Mouse (Mus musculus) CH12.LX (cell line): ENCODE measurements around the gene Por. TPM values are rescaled to one million over a fixed set of nuclear protein-coding genes. Genes with fewer than 3 reads are reported as not detected.

ENCODE experiments used
- DNase-seq: peaks from one replicate; pipeline ENCODE4 v3.0.0-alpha.2; 2013; ENCODE audit errors: extremely low read depth
- H3K27ac ChIP-seq: 2 replicates; pipeline ENCODE4 v1.5.1; 2012; ENCODE audit warnings: low read depth, mild to moderate bottlenecking, control low read depth, moderate library complexity; ENCODE audit not compliant: insufficient read depth
- H3K27me3 ChIP-seq: replicated peaks from 2 replicates; pipeline ENCODE3; 2012; ENCODE audit warnings: inconsistent platforms
- H3K36me3 ChIP-seq, 2 experiments: replicated peaks in 1 of 2; 2 replicates each; pipeline versions ENCODE3 to v1.6.1; 2012; ENCODE audit warnings: inconsistent platforms in 1 of 2, low read length in 1 of 2, mild to moderate bottlenecking in 1 of 2, mixed read lengths in 1 of 2, moderate library complexity in 1 of 2; ENCODE audit not compliant: control insufficient read depth in 1 of 2, insufficient read depth in 1 of 2
- H3K4me1 ChIP-seq, 2 experiments: 2 replicates each; pipeline ENCODE4 v1.6.1; 2012; ENCODE audit warnings: inconsistent platforms in 1 of 2, moderate library complexity in 1 of 2; ENCODE audit not compliant: insufficient read depth in 2 of 2, control insufficient read depth in 1 of 2
- H3K4me2 ChIP-seq: 2 replicates; pipeline ENCODE4 v1.6.1; 2012; ENCODE audit warnings: low read depth, mild to moderate bottlenecking, control low read depth; ENCODE audit not compliant: poor library complexity, insufficient read depth, severe bottlenecking
- H3K4me3 ChIP-seq, 3 experiments: fragments of 150-350 bp in 1 of 3; sonication (generic) in 1 of 3; replicated peaks in 1 of 3; 2 replicates each; pipeline versions ENCODE3 to v1.5.1; 2011 to 2012; ENCODE audit warnings: low read depth in 2 of 3, low read length in 2 of 3, mild to moderate bottlenecking in 2 of 3, moderate library complexity in 2 of 3, control low read depth in 1 of 3, improper control_type of control experiment in 1 of 3, inconsistent platforms in 1 of 3, mixed read lengths in 1 of 3; ENCODE audit not compliant: poor library complexity in 1 of 3
- H3K79me2 ChIP-seq: replicated peaks from 2 replicates; pipeline ENCODE4 v1.6.1; 2012; ENCODE audit warnings: mild to moderate bottlenecking, moderate library complexity; ENCODE audit not compliant: control insufficient read depth, poor library complexity, insufficient read depth, severe bottlenecking; ENCODE audit errors: extremely low read depth
- H3K9ac ChIP-seq: 2 replicates; pipeline ENCODE4 v1.6.1; 2012; ENCODE audit warnings: low read depth, mild to moderate bottlenecking, control low read depth, moderate library complexity; ENCODE audit not compliant: insufficient read depth
- H3K9me3 ChIP-seq: replicated peaks from 2 replicates; pipeline ENCODE3; 2012; ENCODE audit warnings: low read length, inconsistent platforms, mixed read lengths
- BHLHE40 ChIP-seq: IDR thresholded peaks from 2 replicates; pipeline ENCODE4 v1.6.1; 2011; ENCODE audit warnings: mild to moderate bottlenecking, low read depth, low read length, improper control_type of control experiment
- CHD1 ChIP-seq: IDR thresholded peaks from 2 replicates; pipeline ENCODE4 v1.6.1; 2012; ENCODE audit warnings: low read depth, low read length, improper control_type of control experiment, inconsistent platforms
- E2F4 ChIP-seq: IDR thresholded peaks from 2 replicates; pipeline ENCODE4 v1.6.1; 2011; ENCODE audit warnings: low read depth, low read length, improper control_type of control experiment; ENCODE audit not compliant: insufficient replicate concordance
- ELF1 ChIP-seq: IDR thresholded peaks from 2 replicates; pipeline ENCODE4 v1.6.1; 2014; ENCODE audit warnings: low read depth, mild to moderate bottlenecking, inconsistent platforms, low read length, improper control_type of control experiment
- EP300 ChIP-seq: IDR thresholded peaks from 2 replicates; pipeline ENCODE4 v1.6.1; 2011; ENCODE audit warnings: low read length, improper control_type of control experiment
- GABPA ChIP-seq: IDR thresholded peaks from 2 replicates; pipeline ENCODE4 v1.6.1; 2012; ENCODE audit warnings: low read depth, low read length, improper control_type of control experiment, inconsistent platforms; ENCODE audit not compliant: insufficient replicate concordance
- JUND ChIP-seq: conservative IDR thresholded peaks from 2 replicates; pipeline ENCODE4 v1.6.1; 2011; ENCODE audit warnings: low read depth, low read length, improper control_type of control experiment
- MAFK ChIP-seq: IDR thresholded peaks from 2 replicates; pipeline ENCODE4 v1.6.1; 2011; ENCODE audit warnings: low read length, improper control_type of control experiment; ENCODE audit not compliant: insufficient replicate concordance
- MAX ChIP-seq: IDR thresholded peaks from 2 replicates; pipeline ENCODE4 v1.6.1; 2011; ENCODE audit warnings: low read length, improper control_type of control experiment
- MXI1 ChIP-seq: IDR thresholded peaks from 2 replicates; pipeline ENCODE4 v1.6.1; 2011; ENCODE audit warnings: mild to moderate bottlenecking, low read depth, low read length, improper control_type of control experiment
- POLR2AphosphoS2 ChIP-seq: IDR thresholded peaks from 2 replicates; pipeline ENCODE4 v1.6.1; 2011; ENCODE audit warnings: low read depth, low read length, improper control_type of control experiment
- SIN3A ChIP-seq: IDR thresholded peaks from 2 replicates; pipeline ENCODE4 v1.6.1; 2012; ENCODE audit warnings: low read length, improper control_type of control experiment, inconsistent platforms
- SMC3 ChIP-seq: IDR thresholded peaks from 2 replicates; pipeline ENCODE4 v1.6.1; 2011; ENCODE audit warnings: low read depth, low read length, improper control_type of control experiment
- USF1 ChIP-seq: IDR thresholded peaks from 2 replicates; pipeline ENCODE4 v1.6.1; 2014; ENCODE audit warnings: low read depth, mild to moderate bottlenecking, inconsistent platforms, low read length, improper control_type of control experiment
- USF2 ChIP-seq: conservative IDR thresholded peaks from 2 replicates; pipeline ENCODE4 v1.6.1; 2011; ENCODE audit warnings: low read depth, low read length, improper control_type of control experiment
- ZNF384 ChIP-seq: IDR thresholded peaks from 2 replicates; pipeline ENCODE4 v1.6.1; 2012; ENCODE audit warnings: low read depth, low read length, improper control_type of control experiment, inconsistent platforms
- dilution Hi-C: fragments of 300-500 bp; cut with MboI; formaldehyde crosslinking; loops from 2 replicates; pipeline ENCODE4 v1.14.3; 2020; ENCODE audit warnings: low sequenced_read_pairs; ENCODE audit not compliant: extremely low pct_unique_long_range_greater_than_20kb, extremely low pct_ligation_motif_present
- in situ Hi-C: fragments of 300-500 bp; cut with MboI; formaldehyde crosslinking; loops from 3 replicates; pipeline ENCODE4 v1.14.3; 2019; ENCODE audit warnings: low sequenced_read_pairs, low pct_ligation_motif_present, low pct_unique_long_range_greater_than_20kb, mixed read lengths
- polyA plus RNA-seq: library from polyadenylated mRNA; unstranded; fragments of >175 nt; gene quantifications from 2 replicates; pipeline ENCODE4 v1.2.1, GENCODE M21; 2012; ENCODE audit warnings: low read depth; ENCODE audit not compliant: insufficient read length
- total RNA-seq, 2 experiments: library from RNA; depleted of rRNA; stranded (reverse); fragments of 300-350 nt in 1 of 2; fragments of >200 nt in 1 of 2; gene quantifications; 2 replicates each; pipeline ENCODE4 v1.2.3; 2012 to 2014

Por gene
- total and polyA plus RNA-seq, 3 experiments, result 17.3 to 56.8 (median 41.2) TPM

DNA sequence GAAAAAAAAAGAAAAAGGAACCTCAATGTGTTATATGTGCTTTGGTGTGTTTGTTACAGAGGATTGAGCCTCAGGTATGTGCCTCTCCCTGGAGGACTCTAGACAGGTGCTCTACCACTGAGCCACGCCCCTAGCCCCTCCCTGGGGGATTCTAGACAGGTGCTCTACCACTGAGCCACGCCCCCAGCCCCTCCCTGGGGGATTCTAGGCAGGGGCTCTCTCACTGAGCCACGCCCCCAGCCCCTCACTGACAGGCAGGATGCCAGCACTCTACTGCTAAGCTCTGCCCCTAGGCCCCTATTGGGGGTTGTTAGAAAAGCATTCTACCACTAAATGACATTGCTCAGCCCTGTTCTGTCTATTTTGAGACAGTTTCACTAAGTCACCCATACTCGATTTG lies 2.7 kb downstream of the Por start:
- no peak for TF ChIP-seq SMC3
- no peak for TF ChIP-seq GABPA
- TF ChIP-seq E2F4, result no peak
- TF ChIP-seq SIN3A, result no peak
- no peak for TF ChIP-seq BHLHE40
- TF ChIP-seq MAX, result no peak
- no peak for TF ChIP-seq EP300
- no peak for TF ChIP-seq ELF1
- Histone ChIP-seq H3K4me3 (no peak overlapping the region), H3K9me3 (no peaks in the 10 kb centered on the region), H3K79me2 (no peaks in the 10 kb centered on the region), H3K4me1 (peaks cover 4 to 32% of the 10 kb centered on the region in 2 experiments), H3K9ac (no peak overlapping the region), H3K4me2 (no peak overlapping the region), H3K27ac (no peak overlapping the region), H3K36me3 (no peaks in the 10 kb centered on the region), H3K27me3 (no peaks in the 10 kb centered on the region)
- no peak for DNase-seq
- in situ Hi-C loops, result no loop called here
- dilution Hi-C loops, result no loop called here

DNA sequence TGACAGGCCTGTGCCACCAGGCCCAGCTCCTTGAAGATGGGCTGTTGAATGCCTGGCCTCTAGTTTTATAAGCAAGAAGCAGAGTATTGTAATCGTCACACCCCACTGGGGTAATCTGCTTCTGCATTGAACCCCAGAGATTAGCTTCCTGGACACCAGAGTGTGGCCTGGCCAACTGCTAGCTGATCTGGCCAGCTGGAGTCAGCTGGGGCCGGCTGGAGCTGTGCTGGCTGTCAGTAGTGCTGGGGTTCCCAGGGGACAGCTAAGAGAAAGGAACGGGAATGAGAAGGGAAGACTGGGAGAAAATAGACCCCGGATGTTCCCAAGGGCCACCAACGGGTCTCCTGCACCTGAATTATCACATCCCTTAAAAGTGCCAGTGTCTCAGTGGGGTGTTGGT lies 3.1 kb downstream of the Por start:
- H3K36me3 ChIP-seq, result no peaks in the 10 kb centered on the region
- no peaks in the 10 kb centered on the region for H3K27me3 ChIP-seq
- no peaks in the 10 kb centered on the region for H3K9me3 ChIP-seq
- DNase-seq, result no peak
- H3K4me2 ChIP-seq, result no peak overlapping the region
- H3K9ac ChIP-seq, result no peak overlapping the region
- dilution Hi-C loops (no loop called here), in situ Hi-C loops (no loop called here)
- no peak overlapping the region for H3K4me3 ChIP-seq
- TF ChIP-seq POLR2AphosphoS2, result no peak
- TF ChIP-seq USF1, result no peak
- TF ChIP-seq MXI1, result no peak
- no peak for TF ChIP-seq USF2
- no peak for TF ChIP-seq MAX
- no peak for TF ChIP-seq CHD1
- TF ChIP-seq MAFK, result no peak
- TF ChIP-seq EP300, result no peak
- TF ChIP-seq ZNF384, result no peak
- no peak for TF ChIP-seq JUND
- H3K4me1 ChIP-seq, result peaks cover 4 to 32% of the 10 kb centered on the region in 2 experiments
- no peaks in the 10 kb centered on the region for H3K79me2 ChIP-seq
- H3K27ac ChIP-seq, result no peak overlapping the region
